Mouse (Mus musculus): ENCODE results near the gene Mfap2.

Gene Mfap2

DNA sequence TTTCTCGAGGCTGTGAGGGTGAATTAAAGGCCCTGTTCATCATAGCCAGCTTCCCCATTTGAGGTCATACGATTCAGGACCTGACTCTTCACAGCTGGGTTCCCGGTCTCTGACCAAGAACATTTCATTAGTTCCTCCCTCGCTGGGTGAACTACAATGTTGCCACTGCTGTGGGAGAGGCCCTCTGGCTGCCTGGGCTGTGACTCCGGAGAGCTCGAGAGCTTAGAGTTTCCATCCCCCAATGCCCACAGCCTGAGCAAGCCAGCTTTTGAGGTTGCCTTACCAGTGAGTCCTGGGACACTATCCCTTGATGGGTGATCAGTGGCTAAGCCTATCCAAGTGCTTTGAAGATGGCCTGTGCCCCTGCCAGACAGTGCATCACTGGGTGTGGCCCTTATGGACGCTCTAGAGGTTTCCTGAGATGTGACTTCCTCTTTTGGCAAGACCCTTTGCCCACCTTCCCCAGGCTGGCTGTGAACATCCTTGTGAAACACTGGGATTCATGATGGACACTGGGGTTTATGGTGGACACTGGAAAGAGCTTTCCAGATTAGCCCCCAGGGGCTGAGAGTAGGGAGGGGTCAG lies 21.4 kb upstream of the Mfap2 start:
- DNase-seq = peak; percentile 48

- DNase-seq = no peak
Measured at GRCm38 (mm10) chr4:140989447-140989846, 20.8 kb upstream of the Mfap2 start.

- no peak for DNase-seq
Measured at GRCm38 (mm10) chr4:140992215-140992614, 18.0 kb upstream of the Mfap2 start.

- DNase-seq = no peak
Measured at GRCm38 (mm10) chr4:140993846-140994245, 16.4 kb upstream of the Mfap2 start.

DNA sequence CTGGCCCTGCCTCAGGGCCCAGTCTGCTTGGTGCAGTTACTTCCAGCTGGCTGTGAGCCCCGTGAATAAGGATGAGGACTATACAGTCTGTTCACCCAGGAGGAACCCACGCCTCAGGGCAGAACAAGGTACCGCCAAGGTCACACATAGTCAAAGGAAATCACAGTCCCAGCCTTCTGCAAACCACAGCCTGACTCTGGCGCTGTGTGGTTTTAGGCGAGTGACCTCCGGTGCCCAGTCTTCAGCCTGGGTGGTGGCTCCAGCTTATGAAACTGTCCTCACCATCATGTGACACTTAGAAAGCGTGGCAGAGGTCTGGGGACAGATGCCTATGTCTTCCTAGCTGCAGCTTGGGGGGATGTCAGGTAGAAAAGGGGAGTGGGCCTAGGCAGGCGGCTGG lies 14.4 kb upstream of the Mfap2 start:
- no peak for DNase-seq

- DNase-seq = no peak
Measured at GRCm38 (mm10) chr4:140996812-140997211, 13.4 kb upstream of the Mfap2 start.

- peak; percentile 55 for DNase-seq
Measured at GRCm38 (mm10) chr4:141005983-141006382, 4.2 kb upstream of the Mfap2 start.

- peak; percentile 92 for DNase-seq
Measured at GRCm38 (mm10) chr4:141008028-141008427, 2.2 kb upstream of the Mfap2 start.

- peak; percentile 76 for DNase-seq
Measured at GRCm38 (mm10) chr4:141010526-141010925, 308 bp downstream of the Mfap2 start.

DNA sequence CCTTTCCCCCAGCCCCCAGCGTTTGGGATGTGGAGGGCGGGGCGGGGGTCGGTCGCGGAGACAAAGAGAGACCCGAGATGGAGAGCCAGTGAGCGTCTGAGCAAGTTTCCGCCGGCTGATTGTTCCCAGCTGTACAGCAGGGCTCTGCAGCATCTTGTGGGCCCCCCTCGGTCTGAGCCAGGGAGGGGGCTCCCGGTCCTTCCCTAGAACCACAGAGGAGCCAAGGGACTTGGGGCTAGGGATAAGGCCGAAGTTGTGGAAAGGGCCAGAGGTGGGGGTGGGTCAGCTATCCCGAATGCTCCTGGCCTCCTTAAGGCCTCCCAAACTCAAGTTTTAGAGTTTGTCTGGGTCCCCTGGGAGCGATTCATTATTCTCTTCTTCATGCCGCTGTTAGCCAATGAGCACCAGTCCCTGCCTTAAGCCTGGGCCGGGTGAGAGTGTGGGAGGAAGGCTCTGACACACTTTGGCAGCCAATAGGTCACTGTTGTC lies 767 bp downstream of the Mfap2 start:
- DNase-seq = peak; percentile 69

GRCm38 (mm10) chr4:141011556-141012328 lies 1.5 kb downstream of the Mfap2 start:
- peak; percentile 38 for DNase-seq

DNA sequence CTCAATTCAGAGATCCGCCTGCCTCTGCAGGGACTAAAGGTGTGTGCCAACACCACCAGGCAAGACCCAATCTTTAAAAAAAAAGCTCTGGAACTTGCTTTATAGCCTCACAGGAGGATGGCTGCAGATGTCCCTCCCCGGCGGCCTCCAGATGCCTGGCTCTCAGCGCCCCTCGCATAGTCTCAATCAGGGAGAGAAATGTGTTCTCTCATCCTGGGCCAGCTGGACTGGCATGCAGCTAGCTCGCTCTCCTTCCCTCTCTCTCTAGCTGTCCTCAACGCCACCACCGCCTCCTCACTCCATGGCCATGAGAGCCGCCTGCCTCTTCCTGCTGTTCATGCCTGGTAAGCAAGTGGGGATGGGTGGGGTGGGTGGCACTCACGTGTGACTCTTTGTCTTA lies 2.3 kb downstream of the Mfap2 start:
- no peak for DNase-seq

GRCm38 (mm10) chr4:141014114-141014513 lies 3.9 kb downstream of the Mfap2 start:
- DNase-seq = no peak

DNA sequence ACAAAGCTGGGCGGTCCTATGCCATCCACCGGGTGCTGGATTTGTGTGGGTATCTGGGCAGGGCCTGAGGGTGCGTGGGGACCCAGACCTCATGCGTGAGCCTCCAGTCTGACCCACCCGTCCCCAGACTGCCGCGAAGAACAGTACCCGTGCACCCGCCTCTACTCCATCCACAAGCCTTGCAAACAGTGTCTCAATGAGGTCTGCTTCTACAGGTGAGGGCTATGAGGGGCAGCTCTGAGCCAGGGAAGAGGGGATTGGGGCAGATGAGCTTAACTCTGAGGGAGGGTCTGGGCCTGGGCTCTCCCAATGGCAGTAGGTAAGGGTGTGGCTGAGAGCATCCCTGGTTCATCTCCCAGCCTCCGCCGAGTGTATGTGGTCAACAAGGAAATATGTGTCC lies 4.6 kb downstream of the Mfap2 start:
- no peak for DNase-seq

DNA sequence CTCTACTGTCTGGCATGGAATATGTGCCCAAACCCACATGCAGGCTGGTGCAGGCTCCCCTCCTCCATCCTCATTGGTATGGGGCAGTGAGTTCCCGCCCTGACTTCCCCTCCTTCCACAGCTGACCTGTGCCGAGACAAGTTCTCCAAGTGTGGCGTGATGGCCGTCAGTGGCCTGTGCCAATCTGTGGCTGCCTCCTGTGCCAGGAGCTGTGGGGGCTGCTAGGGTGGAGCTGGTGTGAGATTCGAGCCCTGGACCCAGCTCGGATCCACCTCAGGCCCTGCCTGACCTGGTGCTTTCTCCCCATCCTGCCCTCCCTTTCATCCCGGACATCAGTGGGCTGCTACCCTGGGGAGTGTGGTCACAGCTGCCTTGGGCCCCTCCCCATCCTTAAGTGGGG lies 5.1 kb downstream of the Mfap2 start:
- DNase-seq = peak; percentile 43

DNA sequence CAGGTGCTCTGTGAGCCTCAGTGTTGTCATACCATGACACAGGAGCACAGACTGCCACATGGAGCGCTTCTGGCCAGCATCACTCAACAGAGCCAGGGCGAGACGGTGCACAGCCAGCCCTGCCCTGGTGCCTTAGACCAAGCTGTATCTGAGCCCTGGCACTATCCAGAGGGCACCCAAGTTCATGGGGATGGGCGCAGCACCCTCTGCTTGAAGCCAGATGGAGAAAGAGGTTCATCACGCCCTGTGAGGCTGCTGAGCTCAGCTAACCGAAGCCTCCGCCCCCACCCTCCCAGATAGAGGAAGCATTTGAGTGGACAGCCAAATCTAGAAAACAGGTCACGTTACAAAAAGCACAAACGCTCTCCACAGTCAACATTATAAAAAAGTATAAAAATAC lies 6.1 kb downstream of the Mfap2 start:
- DNase-seq = no peak

DNA sequence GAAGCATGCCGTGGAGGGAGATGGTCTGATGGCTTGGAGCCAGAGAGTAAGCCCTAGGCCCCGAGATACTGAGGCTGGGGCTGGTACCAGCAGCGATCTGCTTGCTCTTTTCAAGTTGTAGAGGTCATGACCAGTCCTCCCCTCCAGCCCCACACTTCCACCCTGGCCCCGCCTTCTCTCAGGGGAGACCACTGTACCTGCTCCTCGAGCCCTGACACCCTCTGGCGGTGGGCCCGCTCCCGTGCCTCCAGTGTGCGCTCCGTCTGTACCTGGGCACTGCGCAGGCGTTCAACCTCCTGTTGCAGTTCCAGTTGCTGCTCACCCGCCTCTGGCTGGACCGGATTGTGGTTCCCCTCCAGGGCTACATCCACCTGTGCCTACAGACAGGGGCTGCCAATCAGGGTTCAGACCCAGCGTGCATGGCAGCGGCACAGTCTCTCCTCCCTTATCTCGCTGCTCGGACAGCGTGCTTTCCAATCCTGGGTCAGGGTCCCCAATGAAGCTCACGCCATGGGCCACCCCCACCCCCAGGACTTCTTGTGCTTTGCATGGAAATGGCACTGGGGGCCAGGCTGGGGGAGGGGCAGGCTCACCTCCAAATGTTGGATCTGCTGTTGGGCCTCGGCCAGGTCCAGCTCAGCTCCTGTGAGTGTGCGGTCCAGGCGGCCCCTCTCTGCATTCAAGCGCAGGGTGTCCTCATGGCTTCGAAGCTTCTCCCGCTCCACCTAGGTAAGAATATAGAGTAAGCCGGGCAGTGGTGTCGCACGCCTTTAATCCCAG lies 7.6 kb downstream of the Mfap2 start:
- no peak for DNase-seq

DNA sequence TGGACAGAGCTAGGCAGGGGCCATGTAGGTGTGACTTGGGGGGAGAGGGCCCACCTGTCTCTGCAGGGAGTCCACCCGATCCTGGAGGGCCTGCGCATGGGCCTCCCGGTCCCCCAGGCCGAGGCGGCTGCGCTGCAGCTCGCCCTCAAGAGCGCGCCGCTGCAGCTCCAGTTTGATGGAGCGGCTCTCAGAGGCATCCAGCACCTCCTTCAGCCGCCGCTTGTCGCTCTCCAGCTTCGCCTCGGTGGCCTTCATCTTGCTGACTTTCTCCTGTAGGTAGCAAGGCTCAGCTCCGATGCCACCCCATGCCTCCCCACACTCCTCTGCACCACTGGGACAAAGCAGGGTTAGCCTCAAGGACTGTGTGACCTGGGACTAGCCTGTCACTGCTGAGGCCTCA lies 10.0 kb downstream of the Mfap2 start:
- DNase-seq = no peak

DNA sequence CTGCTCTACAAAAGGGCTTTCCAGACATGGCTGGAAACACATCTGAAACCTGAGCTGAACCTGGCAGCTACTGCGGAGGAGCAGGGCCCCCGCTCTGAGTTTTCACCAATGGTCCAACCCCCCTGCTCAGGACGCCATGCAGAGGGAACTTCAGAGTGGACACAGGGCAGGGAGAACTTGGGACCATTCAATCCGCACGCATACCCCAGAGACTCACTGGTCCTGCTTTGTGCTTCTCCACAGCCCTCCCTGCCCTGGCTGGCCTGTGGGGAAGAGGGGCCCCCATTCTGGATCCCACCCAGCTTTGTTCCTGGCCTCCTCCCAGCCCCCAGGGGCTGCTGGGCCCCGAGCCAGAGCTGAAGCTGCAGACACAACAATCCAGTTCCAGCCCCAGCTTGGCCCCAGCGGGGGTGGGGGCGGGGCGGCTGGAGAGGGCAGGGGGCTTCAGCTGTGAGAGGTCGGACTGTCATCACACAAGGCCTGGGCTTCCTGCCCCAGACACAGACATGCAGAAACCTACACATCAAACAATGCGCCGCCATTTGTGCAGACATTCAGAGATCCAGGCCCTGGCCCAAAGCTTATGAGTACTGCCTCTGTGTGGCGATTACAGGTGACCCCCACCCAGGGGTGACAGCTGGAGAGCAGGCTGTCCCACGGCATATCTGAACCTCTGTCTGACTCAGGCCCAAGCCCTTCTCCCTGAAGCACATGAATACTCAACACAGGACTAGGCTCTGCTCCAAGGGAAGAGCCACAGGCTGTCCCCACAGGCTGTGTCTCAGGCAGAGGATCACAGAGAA lies 10.8 kb downstream of the Mfap2 start:
- peak; percentile 91 for DNase-seq

GRCm38 (mm10) chr4:141021614-141021929 lies 11.4 kb downstream of the Mfap2 start:
- no peak for DNase-seq

- peak; percentile 53 for DNase-seq
Measured at GRCm38 (mm10) chr4:141024052-141024451, 13.8 kb downstream of the Mfap2 start.

GRCm38 (mm10) chr4:141024992-141025391 lies 14.8 kb downstream of the Mfap2 start:
- DNase-seq = no peak

Measured in lung, postnatal 10 days (tissue).